Mouse (Mus musculus): ENCODE measurements around the gene Lsm4.

DNA sequence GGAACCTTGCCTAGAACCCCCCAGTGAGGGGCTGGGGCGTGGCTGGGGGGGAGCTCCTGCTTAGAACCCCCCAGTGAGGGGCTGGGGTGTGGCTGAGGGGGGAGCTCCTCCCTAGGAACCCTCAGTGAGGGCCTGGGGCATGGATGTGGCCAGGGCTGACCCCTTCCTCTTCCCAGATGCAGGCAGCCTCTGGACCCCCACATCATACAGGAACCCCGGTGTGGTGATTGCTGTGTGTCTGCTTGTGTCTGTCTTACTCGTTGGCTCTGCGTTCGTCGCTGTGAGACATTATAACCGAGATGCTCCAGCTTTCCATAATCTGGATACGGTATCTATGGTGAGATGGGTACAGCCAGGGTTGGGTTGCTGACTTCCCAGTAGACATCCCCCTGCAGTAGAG, 48.6 kb downstream of the Lsm4 start:
- no peak for TF ChIP-seq CTCF (IDR thresholded peaks at IDR 0.05; ENCODE audit: low read depth)
- TF ChIP-seq EP300 (IDR thresholded peaks at IDR 0.05; ENCODE audit: low read depth), result no peak

Measured in liver, embryonic 14.5 days (tissue).